Mouse (Mus musculus): ENCODE data around the gene Tmem161b.

DNA sequence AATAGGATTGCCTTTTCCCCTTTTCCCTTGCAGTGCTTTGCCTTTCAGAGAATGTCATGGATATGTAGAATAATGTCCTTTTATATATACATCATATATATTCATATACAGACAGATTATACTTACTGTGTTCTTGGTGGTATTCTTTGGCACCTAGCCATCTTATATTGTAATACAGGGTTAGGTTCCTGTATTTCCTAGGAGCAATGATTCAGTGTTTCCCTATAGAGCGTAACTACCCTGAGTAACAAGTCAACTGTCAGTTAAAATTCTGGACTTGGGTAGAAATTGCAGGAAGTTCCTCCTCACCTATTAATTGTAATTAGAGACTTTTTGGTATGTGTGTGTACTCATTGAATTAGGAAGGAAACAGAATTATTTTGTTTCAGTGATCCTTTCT lies 33.0 kb downstream of the Tmem161b start:
- no peak for TF ChIP-seq CTCF (IDR thresholded peaks at IDR 0.05; ENCODE audit: control insufficient read depth, insufficient read depth, insufficient read length)
- no peak for TF ChIP-seq MAX (IDR thresholded peaks at IDR 0.05)
- no peak for TF ChIP-seq CEBPB (IDR thresholded peaks at IDR 0.05; ENCODE audit: low read depth)
- TF ChIP-seq MYOG (IDR thresholded peaks at IDR 0.05; ENCODE audit: control insufficient read depth, extremely low read depth, insufficient read length) = no peak
- TF ChIP-seq MYOD1 (IDR thresholded peaks at IDR 0.05; ENCODE audit: control insufficient read depth, insufficient read length, low read depth) = no peak
- no peak for TF ChIP-seq FOSL1 (IDR thresholded peaks at IDR 0.05; ENCODE audit: insufficient read depth, low read length, poor library complexity, severe bottlenecking)

Data from C2C12 (cell line).